Mouse (Mus musculus) frontal cortex, postnatal 25 days (tissue): ENCODE results near the gene Zdhhc21.

ENCODE experiments used
- DNase-seq, 2 experiments: peaks; one replicate each; pipeline ENCODE4 v3.0.0; 2022; ENCODE audit warnings: low spot score in 2 of 2

Gene Zdhhc21

GRCm38 (mm10) chr4:82765513-82766216 is 94.1 kb downstream of the Zdhhc21 start:
- no peak for DNase-seq

- DNase-seq: no peak
Observed at GRCm38 (mm10) chr4:82763586-82763985, 96.2 kb downstream of the Zdhhc21 start.

GRCm38 (mm10) chr4:82762430-82763119 is 97.2 kb downstream of the Zdhhc21 start:
- no peak for DNase-seq

GRCm38 (mm10) chr4:82756295-82756626 is 103.5 kb downstream of the Zdhhc21 start:
- no peak for DNase-seq

- DNase-seq: no peak
Observed at GRCm38 (mm10) chr4:82755616-82756294, 104.0 kb downstream of the Zdhhc21 start.
